Mouse (Mus musculus): ENCODE data around the gene Camkk2.

Camkk2 gene

GRCm38 (mm10) chr5:122700109-122700836 is 78.9 kb downstream of the Camkk2 start:
- in situ Hi-C loops (cut with MboI, MseI), result no loop called here

GRCm38 (mm10) chr5:122698701-122699060 is 80.5 kb downstream of the Camkk2 start:
- in situ Hi-C loops (cut with MboI, MseI), result no loop called here

- in situ Hi-C loops (cut with MboI, MseI), result no loop called here
These were observed 81.0 kb downstream of the Camkk2 start for GRCm38 (mm10) chr5:122698041-122698700.

- in situ Hi-C loops (cut with MboI, MseI), result no loop called here
These were observed 83.7 kb downstream of the Camkk2 start for GRCm38 (mm10) chr5:122695516-122695915.

- in situ Hi-C loops (cut with MboI, MseI), result no loop called here
These were observed 85.6 kb downstream of the Camkk2 start for GRCm38 (mm10) chr5:122693431-122694207.

GRCm38 (mm10) chr5:122690486-122690885 is 88.7 kb downstream of the Camkk2 start:
- in situ Hi-C loops (cut with MboI, MseI), result no loop called here

GRCm38 (mm10) chr5:122689153-122689552 is 90.1 kb downstream of the Camkk2 start:
- in situ Hi-C loops (cut with MboI, MseI), result no loop called here

- in situ Hi-C loops (cut with MboI, MseI), result no loop called here
These were observed 91.8 kb downstream of the Camkk2 start for GRCm38 (mm10) chr5:122687391-122687790.

GRCm38 (mm10) chr5:122683926-122684325 is 95.3 kb downstream of the Camkk2 start:
- in situ Hi-C loops (cut with MboI, MseI), result no loop called here

- in situ Hi-C loops (cut with MboI, MseI), result no loop called here
These were observed 97.9 kb downstream of the Camkk2 start for GRCm38 (mm10) chr5:122681276-122681675.

Measured in T-helper 1 cell (primary cell).